Mouse (Mus musculus) embryo, embryonic 11.5 days (tissue): ENCODE data around the gene Gm572.
A peak's percentile ranks its signal among the peaks of the same experiment; 100 is the strongest.

ENCODE experiments used
- DNase-seq: peaks from one replicate; pipeline ENCODE4 v3.0.0-alpha.2; 2012; ENCODE audit warnings: low read depth, low spot score

The Gm572 gene

DNA sequence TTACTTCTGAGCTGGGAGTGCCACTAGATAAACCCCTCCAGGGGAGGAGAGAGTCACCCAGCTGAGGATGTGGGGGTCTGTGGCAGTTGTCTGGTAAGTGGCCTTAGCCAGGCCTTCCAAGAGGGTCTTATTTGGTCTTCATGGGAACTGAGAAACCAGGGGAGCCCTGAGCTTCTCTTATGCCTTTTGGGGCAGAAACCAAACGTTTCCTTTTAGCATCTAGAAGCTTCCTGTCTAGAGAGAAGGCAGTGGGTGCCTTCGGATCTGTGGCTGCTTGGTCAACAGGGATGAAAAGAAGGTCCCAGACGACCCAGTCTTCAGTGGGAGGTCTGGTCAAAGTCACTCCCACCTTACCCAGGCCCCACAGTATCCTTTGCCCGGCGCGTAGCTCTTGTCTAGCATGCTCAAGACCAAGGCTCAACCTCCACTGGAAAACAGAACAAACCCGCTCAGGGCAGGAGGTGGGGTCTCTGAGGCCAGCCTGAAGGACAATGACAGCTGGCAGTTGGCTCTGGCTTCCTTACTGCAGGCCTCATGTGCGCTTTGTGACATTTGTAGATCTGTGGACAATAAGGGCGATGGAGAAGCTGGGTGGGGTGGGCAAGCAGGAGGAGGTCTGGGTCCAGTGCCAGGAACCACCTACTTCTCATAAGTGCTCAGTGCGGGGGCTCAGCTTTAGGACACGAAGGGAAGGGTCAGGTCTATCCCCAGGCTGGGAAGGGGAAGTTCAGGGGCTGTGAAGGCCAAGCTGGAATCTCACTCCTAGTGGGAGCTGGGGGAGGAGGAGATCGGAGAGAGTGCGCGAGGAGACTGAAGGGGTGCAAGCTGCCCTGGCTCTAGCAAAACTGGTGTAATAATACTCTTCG is at the start of gene Gm572:
Gene Gm572, plus strand, starts transcription at position 27 of the 866 bp plus-strand sequence.
- DNase-seq, result no peak

DNA sequence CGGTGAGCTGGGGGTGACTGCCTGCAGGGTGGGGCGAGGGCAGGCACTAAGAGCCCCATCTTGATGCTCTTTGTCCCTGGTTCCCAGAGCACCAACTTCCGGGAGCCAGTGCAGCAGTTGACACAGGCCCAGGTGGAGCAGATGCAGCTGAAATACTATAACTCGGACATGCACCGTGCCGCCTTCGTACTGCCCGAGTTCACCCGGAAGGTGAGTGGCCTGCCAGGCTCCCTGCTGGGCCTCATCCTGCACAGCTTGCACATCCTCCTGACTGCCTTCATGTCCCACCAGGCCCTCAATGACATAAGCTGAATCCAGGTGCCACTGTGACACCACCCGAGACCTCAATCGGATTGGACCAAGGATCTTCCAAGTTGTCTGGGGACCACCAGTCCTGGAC is 49.1 kb upstream of the Gm572 start:
- DNase-seq, result no peak

DNA sequence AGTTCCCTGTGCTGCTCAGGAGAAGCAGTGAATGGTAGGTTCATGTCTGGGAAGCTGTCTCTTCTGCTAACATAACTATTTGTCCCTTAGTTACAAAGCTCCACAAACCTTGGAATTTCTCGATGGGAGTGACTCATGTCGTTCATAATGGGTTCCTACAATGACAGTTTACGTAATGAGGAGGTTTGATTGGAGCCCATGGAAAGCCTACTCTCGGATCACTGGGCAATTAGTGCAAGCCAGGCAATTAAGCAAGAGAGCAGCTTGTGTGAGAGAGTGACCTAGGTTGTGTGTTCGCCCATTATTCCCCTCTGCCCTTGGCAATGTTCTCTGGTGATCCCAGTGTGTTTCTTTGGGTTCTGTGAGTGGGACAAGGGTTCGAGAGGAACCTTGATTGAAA is 47.2 kb upstream of the Gm572 start:
- DNase-seq, result no peak

DNA sequence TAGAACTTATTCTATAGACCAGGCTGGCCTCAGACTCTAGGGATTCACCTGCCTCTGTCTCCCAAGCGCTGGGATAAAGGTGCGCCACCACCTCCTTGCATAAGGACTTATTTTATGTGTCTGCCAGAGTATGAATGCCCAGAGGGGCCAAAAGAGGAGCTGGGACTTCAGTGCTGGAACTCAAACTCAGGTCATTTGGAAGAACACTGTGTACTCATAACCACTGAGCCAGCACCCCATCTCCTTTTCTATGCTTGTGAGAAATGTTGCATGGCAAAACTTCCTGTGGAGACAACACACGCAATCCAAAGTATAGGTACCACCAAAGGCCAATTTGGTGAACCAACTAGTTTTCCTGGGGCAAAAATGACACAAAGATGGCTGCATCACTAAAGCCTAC is 46.4 kb upstream of the Gm572 start:
- no peak for DNase-seq

DNA sequence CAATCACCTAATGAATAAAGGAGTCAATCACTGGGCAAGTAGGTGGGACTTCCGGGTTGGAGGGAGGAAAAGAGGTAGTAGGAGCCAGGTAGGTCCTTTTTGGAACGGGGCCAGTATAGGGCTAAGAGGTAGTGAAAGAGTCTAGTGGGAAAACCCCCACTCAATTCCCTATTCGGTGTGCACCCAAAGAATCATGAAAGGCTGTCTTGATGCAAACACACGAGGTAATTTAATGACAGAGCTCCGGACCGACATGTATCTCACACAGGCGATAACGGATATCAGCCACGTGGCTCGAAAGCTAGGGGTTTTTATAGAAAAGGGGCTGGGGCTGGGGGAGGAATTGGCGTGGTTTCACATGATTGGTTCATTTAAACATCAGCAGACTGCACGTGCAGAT is 44.3 kb upstream of the Gm572 start:
- no peak for DNase-seq

DNA sequence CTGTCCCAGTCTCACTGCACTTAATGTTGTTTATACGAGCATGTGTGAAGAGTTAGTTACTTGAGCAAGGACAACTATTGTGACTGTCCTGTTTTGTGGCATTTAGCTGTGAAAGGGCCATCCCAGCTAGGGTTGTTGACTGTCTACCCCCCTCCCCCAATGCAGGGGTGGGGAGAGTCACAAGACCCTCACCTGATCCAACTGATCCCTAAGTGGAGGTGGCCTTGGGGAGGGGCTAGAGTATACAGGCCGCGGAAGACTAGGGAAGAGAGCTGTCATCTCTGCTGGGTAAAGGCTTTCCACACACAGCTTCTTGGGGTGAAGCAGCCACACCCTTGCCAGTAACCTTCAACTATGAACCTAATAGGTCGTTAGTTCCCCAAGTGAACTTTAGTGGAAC is 42.8 kb upstream of the Gm572 start:
- DNase-seq, result no peak

DNA sequence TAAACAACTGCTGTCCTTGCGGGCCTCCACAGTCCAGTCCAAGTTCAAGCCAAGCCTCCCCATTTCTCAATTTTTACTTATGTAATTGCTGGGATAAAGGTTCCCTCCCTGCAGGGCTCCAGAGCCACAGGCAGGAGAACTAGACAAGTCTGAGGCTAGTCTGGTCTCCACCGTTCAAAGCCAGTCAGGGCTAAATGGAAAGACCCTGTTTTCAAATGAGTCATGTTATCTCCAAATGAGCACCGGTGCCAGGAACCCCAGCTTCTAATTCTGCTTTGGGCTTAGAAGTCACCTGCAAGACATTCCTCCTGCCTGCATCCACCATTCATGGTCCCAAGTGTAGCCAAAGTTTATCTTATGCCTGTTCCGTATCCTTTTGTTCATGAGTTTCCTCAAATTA is 41.2 kb upstream of the Gm572 start:
- DNase-seq, result no peak

DNA sequence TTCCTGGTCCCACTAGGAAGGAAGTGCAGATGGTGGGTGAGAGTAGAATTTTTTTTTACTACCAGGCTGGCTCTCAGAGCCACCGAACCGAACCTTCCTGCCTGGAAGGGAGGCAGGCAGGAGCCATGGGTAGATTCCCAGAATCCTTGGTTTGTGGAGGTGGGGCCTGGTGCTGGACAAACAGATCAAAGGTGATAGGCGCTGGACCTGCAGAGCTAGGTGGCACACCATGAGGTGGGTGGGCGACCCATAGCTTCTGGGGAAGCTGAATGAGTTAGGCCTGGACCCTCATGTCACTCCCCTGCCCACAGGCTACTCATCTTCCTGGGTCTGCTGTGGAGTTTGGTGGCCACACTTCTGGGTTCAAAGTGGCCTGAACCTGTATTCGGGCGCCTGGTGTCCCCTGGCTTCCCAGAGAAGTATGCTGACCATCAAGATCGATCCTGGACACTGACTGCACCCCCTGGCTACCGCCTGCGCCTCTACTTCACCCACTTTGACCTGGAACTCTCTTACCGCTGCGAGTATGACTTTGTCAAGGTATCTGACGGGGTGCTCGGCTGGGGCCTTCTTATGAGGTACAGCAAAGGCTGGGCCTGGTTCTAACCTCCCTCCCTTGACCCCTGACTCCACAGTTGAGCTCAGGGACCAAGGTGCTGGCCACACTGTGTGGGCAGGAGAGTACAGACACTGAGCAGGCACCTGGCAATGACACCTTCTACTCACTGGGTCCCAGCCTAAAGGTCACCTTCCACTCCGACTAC is 40.6 kb upstream of the Gm572 start, which contains the start of gene Masp2:
Gene Masp2, plus strand, starts transcription at position 198 of the 764 bp plus-strand sequence.
- no peak for DNase-seq

DNA sequence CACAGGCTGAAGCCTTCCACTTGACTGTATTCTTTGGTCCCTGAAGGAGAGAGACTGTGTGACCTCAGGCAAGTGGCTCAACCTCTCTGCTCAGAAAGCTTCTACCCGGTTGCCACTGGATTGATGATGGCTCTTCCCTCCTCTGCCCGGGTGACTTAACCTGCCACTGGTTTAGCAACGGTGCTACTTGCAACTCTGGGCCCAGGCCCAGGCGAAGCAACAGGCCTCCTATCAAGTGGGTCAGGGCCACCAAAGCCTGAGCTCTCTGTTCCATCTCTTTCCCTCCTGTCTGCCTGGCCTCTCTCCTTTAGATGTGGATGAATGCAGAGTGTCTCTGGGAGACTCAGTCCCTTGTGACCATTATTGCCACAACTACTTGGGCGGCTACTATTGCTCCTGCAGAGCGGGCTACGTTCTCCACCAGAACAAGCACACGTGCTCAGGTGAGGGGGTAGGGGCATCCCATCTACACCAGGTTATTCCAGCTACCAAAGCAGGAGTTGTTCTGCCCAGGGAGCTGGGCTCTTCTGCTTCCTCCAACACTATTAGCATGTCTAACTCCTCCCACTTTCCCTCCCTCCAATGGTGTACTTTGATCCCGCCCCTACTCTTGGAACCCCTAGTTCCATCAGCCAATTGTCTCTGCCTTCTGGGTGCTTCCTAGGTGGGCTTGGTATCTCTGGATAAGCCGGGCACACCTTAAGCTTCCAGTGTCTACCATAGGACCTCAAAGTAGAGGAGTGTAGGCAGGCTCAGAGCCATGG is 39.6 kb upstream of the Gm572 start:
- no peak for DNase-seq

DNA sequence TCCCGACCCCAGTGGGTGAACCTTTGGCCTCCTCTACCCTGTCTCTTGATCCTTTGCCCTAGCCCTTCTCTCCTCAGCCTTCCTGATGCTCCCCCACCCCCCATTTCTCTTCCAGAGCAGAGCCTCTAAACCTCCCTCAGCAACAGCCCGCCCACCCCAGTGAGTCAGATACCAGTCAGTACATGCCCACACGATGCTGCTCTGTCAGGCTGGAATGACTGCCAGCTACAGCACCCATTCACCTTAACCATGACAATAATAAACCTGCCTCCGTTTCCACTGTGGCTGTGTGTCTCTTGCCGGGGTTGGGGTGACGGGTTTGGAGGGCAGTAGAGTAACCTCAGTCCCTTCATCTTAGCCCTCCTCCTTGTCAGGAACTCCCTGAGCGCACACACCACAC is 39.0 kb upstream of the Gm572 start:
- no peak for DNase-seq

DNA sequence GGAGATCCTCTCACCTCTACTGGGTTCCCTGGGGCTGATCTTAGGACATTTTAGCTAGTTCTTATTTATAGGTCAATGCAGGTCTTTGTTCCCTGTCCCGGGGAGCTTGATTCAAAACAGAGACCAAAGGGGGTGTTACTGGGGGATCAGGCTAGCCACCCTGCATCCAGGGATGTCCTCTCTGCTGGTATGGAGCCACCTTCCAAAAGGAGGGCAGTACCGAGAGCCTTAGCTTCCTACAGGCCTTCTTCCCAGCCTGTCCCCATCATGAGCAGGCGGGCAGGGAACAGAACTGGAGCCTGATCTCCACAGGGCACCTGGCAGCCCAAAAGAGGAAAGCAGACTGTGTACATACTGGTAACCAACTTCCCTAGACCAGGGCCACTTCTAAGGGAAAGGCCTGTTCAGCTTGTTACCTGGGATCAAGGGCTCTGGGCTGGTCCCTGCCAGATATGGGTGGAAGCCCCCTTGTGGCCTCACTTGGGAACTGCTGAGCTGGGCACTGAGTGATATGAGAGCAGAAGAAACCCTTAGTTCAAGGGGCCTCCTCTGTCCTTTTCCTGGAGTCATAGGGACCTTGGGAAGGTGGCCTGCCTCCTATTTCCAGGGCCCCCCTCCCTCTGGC is 38.5 kb upstream of the Gm572 start:
- DNase-seq, result peak; percentile 39

DNA sequence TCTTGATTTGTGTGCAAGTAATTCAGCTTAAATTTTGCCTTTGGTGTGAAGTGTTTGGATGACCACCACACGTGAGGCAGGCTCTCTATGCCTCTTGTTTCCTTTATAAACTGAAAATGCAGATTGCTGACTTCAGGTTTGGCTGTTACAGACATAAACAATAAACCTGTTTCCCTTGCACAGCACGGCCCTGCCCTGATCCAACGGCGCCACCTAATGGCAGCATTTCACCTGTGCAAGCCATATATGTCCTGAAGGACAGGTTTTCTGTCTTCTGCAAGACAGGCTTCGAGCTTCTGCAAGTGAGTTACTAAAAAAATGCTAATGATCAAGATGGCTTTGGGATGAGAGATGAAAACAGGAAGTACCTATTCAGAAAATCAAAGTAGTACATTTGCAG is 35.4 kb upstream of the Gm572 start:
- DNase-seq, result peak; percentile 46

DNA sequence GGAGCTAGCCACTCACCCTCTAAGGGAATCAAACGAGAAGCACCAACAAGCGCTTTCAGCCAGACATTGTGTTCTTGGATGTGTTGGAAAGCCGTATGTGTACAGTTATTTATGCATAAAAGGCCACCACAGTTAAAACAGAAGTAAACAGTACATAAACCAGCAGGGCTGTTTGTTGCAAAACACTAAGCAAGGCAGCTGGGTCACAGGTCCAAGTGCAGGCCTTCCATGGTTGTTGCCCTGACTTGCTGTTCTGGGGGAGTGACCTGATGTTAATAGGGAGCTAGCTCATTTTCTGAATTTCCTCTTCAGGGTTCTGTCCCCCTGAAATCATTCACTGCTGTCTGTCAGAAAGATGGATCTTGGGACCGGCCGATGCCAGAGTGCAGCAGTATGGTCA is 33.3 kb upstream of the Gm572 start:
- no peak for DNase-seq

DNA sequence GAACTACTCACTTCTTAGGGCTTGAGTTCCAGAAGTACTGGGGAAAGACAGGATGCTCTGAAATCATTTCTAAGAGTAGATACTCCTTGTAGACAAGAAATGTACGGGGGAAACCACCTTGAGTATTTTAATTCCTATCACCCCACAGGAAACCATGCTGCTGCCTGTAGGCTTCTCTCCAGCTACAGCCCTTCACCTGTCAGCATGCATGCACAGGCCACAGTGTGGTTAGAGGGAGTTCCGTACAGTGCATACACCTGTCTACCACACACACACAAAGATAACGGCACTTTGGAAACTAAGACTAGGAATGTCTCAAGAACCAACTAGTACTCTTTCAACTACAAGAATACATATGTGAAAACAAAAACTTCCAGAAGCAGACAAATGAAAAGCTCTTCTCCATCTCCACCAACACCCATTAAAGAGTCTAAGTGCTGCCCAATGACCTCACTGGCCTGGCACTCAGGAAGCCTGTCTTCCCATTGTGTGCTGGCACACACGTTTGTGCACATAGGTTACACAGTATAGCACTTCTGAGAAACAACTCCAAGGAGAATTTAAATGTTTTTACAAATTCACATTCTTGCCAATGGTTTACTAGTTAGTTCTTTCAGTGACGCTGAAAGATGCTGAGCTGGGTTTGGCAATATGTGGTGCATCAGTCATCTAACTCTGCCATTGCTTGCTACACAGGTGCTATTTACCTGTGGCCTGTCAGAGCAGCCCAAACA is 32.3 kb upstream of the Gm572 start:
- DNase-seq, result no peak

DNA sequence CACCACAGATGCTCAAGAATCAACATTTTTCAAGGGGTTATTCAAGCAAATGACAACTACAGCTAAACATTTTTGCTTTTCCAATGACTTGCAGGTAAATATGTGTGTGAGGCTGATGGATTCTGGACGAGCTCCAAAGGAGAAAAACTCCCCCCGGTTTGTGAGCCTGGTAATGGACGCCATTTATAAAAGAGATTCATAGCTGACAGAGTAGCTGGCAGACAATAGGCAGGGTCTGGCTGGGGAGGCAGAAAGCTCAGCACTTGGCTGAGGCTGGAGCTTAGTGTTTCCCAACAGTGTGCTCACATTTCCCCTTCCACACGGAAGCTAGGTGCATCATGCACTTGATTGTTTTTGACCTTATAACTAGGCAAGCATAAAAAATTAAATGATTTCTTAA is 30.6 kb upstream of the Gm572 start:
- DNase-seq, result no peak

DNA sequence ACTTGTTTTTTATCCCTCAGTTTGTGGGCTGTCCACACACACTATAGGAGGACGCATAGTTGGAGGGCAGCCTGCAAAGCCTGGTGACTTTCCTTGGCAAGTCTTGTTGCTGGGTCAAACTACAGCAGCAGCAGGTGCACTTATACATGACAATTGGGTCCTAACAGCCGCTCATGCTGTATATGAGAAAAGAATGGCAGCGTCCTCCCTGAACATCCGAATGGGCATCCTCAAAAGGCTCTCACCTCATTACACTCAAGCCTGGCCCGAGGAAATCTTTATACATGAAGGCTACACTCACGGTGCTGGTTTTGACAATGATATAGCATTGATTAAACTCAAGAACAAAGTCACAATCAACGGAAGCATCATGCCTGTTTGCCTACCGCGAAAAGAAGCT is 29.4 kb upstream of the Gm572 start:
- DNase-seq, result no peak

DNA sequence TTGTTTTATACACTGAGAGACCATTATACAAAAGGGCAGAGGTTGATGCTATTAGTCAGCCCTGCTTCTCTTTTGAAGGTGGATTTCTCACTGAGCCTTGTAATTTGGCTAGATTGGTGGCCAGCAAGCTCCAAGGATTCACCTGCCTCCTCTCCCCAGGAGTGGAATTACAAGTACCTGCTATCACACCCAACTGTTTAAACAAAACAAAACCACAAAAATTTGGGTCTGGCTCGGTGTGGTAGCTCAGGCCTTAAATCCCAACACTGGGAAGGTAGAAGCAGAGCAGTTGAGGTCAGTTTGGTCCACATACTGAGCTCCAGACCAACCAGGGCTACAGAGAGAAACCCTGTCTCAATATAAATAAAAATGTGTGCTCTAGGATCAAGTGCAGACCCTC is 23.3 kb upstream of the Gm572 start:
- DNase-seq, result no peak

DNA sequence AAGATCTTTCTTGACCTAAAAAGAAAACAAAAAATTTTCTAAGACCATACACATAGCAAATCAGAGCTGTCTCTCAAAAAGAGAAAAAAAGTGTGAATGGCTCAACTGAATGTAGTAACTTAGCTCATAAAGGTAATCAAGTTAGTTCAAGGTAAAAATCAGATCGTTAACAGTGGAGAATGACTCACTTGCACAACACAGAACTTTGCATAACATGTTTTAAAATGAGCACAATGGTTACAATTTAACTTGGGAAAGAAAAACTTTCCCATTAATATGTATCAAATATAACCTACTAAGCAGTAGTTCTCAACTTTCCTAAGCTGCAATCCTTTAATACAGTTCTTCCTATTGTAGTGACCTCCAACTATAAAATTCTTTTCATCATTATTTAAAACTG is 22.4 kb upstream of the Gm572 start:
- no peak for DNase-seq

DNA sequence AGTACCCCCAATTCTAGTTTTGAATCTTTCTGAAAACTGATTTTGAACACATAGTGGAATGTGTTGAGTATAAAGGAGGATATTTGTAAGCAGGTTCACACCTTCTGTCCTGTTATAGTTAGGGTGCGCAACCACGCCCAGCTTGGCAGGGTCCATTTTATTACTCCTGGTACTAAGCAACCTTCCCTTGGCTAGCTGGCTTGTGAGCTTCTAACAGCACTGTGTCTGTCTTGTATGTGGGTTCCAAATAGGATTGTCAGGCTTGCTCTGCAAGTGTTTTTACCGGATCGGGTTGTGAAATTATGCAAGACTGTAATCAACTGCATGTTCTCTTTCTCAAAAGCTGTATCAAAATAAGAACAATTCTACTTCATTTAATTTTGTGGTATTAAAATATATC is 20.6 kb upstream of the Gm572 start:
- no peak for DNase-seq

DNA sequence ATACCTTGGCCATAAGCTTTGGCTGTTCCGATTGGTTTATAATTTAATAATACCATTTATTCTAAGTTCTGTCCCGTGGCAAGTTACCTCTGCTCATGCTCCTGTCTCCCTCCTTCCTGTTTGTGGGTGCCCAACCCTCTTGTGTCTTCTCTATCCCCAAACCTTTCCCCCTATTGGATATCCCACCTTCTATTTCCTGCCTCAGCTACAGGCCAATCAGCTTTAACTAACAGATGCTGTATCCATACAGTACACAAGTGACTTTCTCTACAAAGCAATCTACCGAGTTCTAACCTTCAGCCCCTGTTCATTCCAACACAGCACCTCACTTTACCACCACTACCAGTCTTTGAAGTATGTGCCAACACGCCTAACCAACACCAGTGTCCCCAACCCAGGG is 19.5 kb upstream of the Gm572 start:
- DNase-seq, result no peak

DNA sequence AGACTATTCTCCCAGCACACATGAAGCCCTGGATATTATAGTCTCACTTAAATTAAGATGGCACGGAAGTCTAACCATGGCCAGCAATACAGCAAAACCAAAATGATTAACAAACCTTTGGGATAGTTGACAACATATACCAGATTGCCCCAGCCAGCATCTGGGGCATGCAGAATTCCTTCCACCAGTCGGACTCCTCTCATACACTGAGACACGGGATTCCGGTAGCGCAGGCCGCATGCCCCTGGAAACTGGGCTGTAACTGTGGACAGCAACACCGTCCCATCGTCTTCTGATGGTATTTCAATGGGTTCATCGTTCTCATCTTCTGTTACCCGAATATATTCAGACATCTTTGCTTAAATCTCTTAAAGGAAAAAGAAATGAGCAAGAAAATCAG is 18.1 kb upstream of the Gm572 start:
- no peak for DNase-seq
